Mouse (Mus musculus) MEL (cell line): Measurements from ENCODE around the gene Rnps1. TPM values are rescaled to one million over a fixed set of nuclear protein-coding genes. Genes with fewer than 3 reads are reported as not detected.

ENCODE experiments used
- DNase-seq: peaks from one replicate; pipeline ENCODE4 v3.0.0; 2011; ENCODE audit warnings: low read depth, low spot score
- H3K27ac ChIP-seq: 2 replicates; pipeline ENCODE4 v1.5.1; 2012; ENCODE audit warnings: low read depth, mild to moderate bottlenecking, control low read depth, low read length, moderate library complexity; ENCODE audit not compliant: control insufficient read depth
- H3K27me3 ChIP-seq, 2 experiments: fragments of 150-350 bp in 1 of 2; sonication (generic) in 1 of 2; 2 replicates each; pipeline ENCODE4 v1.6.1; 2012; ENCODE audit warnings: low read length in 2 of 2, mild to moderate bottlenecking in 2 of 2, improper control_type of control experiment in 1 of 2, moderate library complexity in 1 of 2; ENCODE audit not compliant: insufficient read depth in 2 of 2, control insufficient read depth in 1 of 2
- H3K36me3 ChIP-seq, 2 experiments: 2 replicates each; pipeline ENCODE4 v1.6.1; 2012 to 2014; ENCODE audit warnings: low read length in 2 of 2, improper control_type of control experiment in 1 of 2, inconsistent platforms in 1 of 2, mild to moderate bottlenecking in 1 of 2; ENCODE audit not compliant: insufficient read depth in 2 of 2, control insufficient read depth in 1 of 2
- H3K4me1 ChIP-seq, 2 experiments: fragments of 150-350 bp in 1 of 2; sonication (generic) in 1 of 2; 2 replicates each; pipeline ENCODE4 v1.6.1; 2012; ENCODE audit warnings: low read length in 2 of 2, improper control_type of control experiment in 1 of 2, mild to moderate bottlenecking in 1 of 2; ENCODE audit not compliant: insufficient read depth in 2 of 2, control insufficient read depth in 1 of 2
- H3K4me3 ChIP-seq, 2 experiments: fragments of 150-350 bp in 1 of 2; sonication (generic) in 1 of 2; 2 replicates each; pipeline ENCODE4 v1.5.1; 2012; ENCODE audit warnings: low read depth in 2 of 2, low read length in 2 of 2, mild to moderate bottlenecking in 2 of 2, moderate library complexity in 2 of 2, control low read depth in 1 of 2, improper control_type of control experiment in 1 of 2; ENCODE audit not compliant: control insufficient read depth in 1 of 2, insufficient read depth in 1 of 2
- H3K79me2 ChIP-seq: 2 replicates; pipeline ENCODE4 v1.6.1; 2012; ENCODE audit warnings: mild to moderate bottlenecking, low read length, moderate library complexity; ENCODE audit not compliant: control insufficient read depth, poor library complexity, insufficient read depth
- H3K9ac ChIP-seq: 2 replicates; pipeline ENCODE4 v1.6.1; 2012; ENCODE audit warnings: low read depth, mild to moderate bottlenecking, control low read depth, low read length, moderate library complexity; ENCODE audit not compliant: control insufficient read depth, poor library complexity, severe bottlenecking
- H3K9me3 ChIP-seq: fragments of 150-350 bp; sonication (generic); replicated peaks from 2 replicates; pipeline ENCODE4 v1.6.1; 2012; ENCODE audit warnings: mild to moderate bottlenecking, low read length, improper control_type of control experiment, moderate library complexity; ENCODE audit not compliant: insufficient read depth
- BHLHE40 ChIP-seq: IDR thresholded peaks from 2 replicates; pipeline ENCODE4 v1.6.1; 2012; ENCODE audit warnings: low read depth, mild to moderate bottlenecking, inconsistent platforms, low read length, improper control_type of control experiment, borderline replicate concordance
- CHD1 ChIP-seq: IDR thresholded peaks from 2 replicates; pipeline ENCODE4 v1.6.1; 2012; ENCODE audit warnings: low read depth, mild to moderate bottlenecking, inconsistent platforms, low read length, improper control_type of control experiment
- CHD2 ChIP-seq: IDR thresholded peaks from 2 replicates; pipeline ENCODE4 v1.6.1; 2011; ENCODE audit warnings: low read length, improper control_type of control experiment
- ELF1 ChIP-seq: IDR thresholded peaks from 2 replicates; pipeline ENCODE4 v1.6.1; 2014; ENCODE audit warnings: low read depth, mild to moderate bottlenecking, inconsistent platforms, low read length, improper control_type of control experiment, moderate library complexity
- EP300 ChIP-seq, 2 experiments: IDR thresholded peaks; 2 replicates each; pipeline ENCODE4 v1.6.1; 2011; ENCODE audit warnings: improper control_type of control experiment in 2 of 2, low read length in 2 of 2, low read depth in 1 of 2, mild to moderate bottlenecking in 1 of 2
- ETS1 ChIP-seq: IDR thresholded peaks from 2 replicates; pipeline ENCODE4 v1.6.1; 2012; ENCODE audit warnings: low read depth, mild to moderate bottlenecking, inconsistent platforms, low read length, improper control_type of control experiment, moderate library complexity
- KAT2A ChIP-seq: conservative IDR thresholded peaks from 2 replicates; pipeline ENCODE4 v1.6.1; 2012; ENCODE audit warnings: low read depth, low read length, improper control_type of control experiment, inconsistent platforms
- MAFK ChIP-seq: IDR thresholded peaks from 2 replicates; pipeline ENCODE4 v1.6.1; 2011; ENCODE audit warnings: low read depth, mild to moderate bottlenecking, low read length, improper control_type of control experiment, borderline replicate concordance
- MAZ ChIP-seq: IDR thresholded peaks from 2 replicates; pipeline ENCODE4 v1.6.1; 2012; ENCODE audit warnings: low read depth, mild to moderate bottlenecking, inconsistent platforms, low read length, improper control_type of control experiment
- MYC ChIP-seq: IDR thresholded peaks from 2 replicates; pipeline ENCODE4 v1.6.1; 2011; ENCODE audit warnings: low read depth, mild to moderate bottlenecking, low read length, improper control_type of control experiment, moderate library complexity
- POLR2A ChIP-seq, 2 experiments: IDR thresholded peaks; 2 replicates each; pipeline ENCODE4 v1.6.1; 2011 to 2012; ENCODE audit warnings: low read length in 2 of 2, mild to moderate bottlenecking in 2 of 2, control low read depth in 1 of 2, improper control_type of control experiment in 1 of 2, low read depth in 1 of 2, moderate library complexity in 1 of 2; ENCODE audit not compliant: control insufficient read depth in 1 of 2, insufficient read depth in 1 of 2, poor library complexity in 1 of 2
- POLR2AphosphoS2 ChIP-seq: IDR thresholded peaks from 2 replicates; pipeline ENCODE4 v1.6.1; 2011; ENCODE audit warnings: low read length, improper control_type of control experiment
- RAD21 ChIP-seq: IDR thresholded peaks from 2 replicates; pipeline ENCODE4 v1.6.1; 2011; ENCODE audit warnings: mild to moderate bottlenecking, low read depth, low read length, improper control_type of control experiment
- RCOR1 ChIP-seq: IDR thresholded peaks from 2 replicates; pipeline ENCODE4 v1.6.1; 2012; ENCODE audit warnings: low read depth, mild to moderate bottlenecking, inconsistent platforms, low read length, improper control_type of control experiment
- SIN3A ChIP-seq: IDR thresholded peaks from 2 replicates; pipeline ENCODE4 v1.6.1; 2012; ENCODE audit warnings: low read length, improper control_type of control experiment, inconsistent platforms
- SMC3 ChIP-seq: IDR thresholded peaks from 2 replicates; pipeline ENCODE4 v1.6.1; 2011; ENCODE audit warnings: low read depth, low read length, improper control_type of control experiment
- TCF12 ChIP-seq: IDR thresholded peaks from 2 replicates; pipeline ENCODE4 v1.6.1; 2014; ENCODE audit warnings: low read depth, mild to moderate bottlenecking, inconsistent platforms, low read length, improper control_type of control experiment, moderate library complexity
- UBTF ChIP-seq: IDR thresholded peaks from 2 replicates; pipeline ENCODE4 v1.6.1; 2012; ENCODE audit warnings: low read depth, mild to moderate bottlenecking, inconsistent platforms, low read length, improper control_type of control experiment, moderate library complexity, borderline replicate concordance; ENCODE audit not compliant: insufficient read depth
- USF1 ChIP-seq: IDR thresholded peaks from 2 replicates; pipeline ENCODE4 v1.6.1; 2014; ENCODE audit warnings: low read depth, mild to moderate bottlenecking, inconsistent platforms, low read length, improper control_type of control experiment, moderate library complexity
- ZKSCAN1 ChIP-seq: IDR thresholded peaks from 2 replicates; pipeline ENCODE4 v1.6.1; 2012; ENCODE audit warnings: low read depth, mild to moderate bottlenecking, inconsistent platforms, low read length, improper control_type of control experiment, moderate library complexity
- ZNF384 ChIP-seq: IDR thresholded peaks from 2 replicates; pipeline ENCODE4 v1.6.1; 2012; ENCODE audit warnings: low read depth, mild to moderate bottlenecking, inconsistent platforms, low read length, improper control_type of control experiment
- polyA plus RNA-seq, 2 experiments: library from polyadenylated mRNA; stranded (reverse) in 1 of 2; unstranded in 1 of 2; fragments of >175 nt in 1 of 2; fragments of >200 nt in 1 of 2; gene quantifications; 2 replicates each; pipeline versions ENCODE4 v1.2.1 to v1.2.4; 2012; ENCODE audit warnings: low replicate concordance in 2 of 2, low read depth in 1 of 2; ENCODE audit not compliant: insufficient read length in 2 of 2, insufficient read depth in 1 of 2, missing spikeins in 1 of 2
- total RNA-seq: library from RNA; depleted of rRNA; stranded (reverse); fragments of 300-350 nt; gene quantifications from 2 replicates; pipeline ENCODE4 v1.2.3, GENCODE M21; 2012

The Rnps1 gene
- total and polyA plus RNA-seq, 3 experiments, result 156 to 282 TPM; not detected in 1

DNA sequence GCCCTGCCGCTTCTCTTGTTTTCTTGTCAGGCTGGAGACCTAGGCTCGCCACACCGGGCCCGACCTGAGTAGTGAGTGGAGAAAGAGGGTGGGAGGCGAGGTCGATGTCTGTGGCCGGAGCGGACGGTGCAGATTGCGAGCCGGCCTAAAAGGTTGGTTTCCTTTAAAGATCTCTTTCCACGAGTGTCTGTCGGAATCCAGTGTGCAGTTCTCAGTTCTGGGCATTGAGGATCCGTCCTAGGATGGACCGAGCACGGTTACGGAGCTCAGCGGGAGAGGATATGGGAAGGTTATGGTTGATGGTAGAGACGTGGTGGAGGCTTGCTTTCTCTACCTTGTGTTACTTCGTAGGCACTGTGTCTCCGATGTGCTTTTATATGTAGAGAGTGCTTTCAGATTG is 646 bp downstream of the Rnps1 start:
- H3K4me1 ChIP-seq, result peaks cover 3 to 25% of the 10 kb centered on the region in 2 experiments
- no peaks in the 10 kb centered on the region for H3K27me3 ChIP-seq
- peak overlapping the region; percentile 74 for H3K27ac ChIP-seq
- H3K9ac ChIP-seq, result peak overlapping the region; percentile 91
- peaks cover 24 to 36% of the 10 kb centered on the region in 2 experiments for H3K36me3 ChIP-seq
- peak overlapping the region; percentile 74 to 77 for H3K4me3 ChIP-seq
- H3K9me3 ChIP-seq, result no peaks in the 10 kb centered on the region
- peaks cover 46% of the 10 kb centered on the region for H3K79me2 ChIP-seq
- no peak for TF ChIP-seq EP300 (IDR thresholded peaks at IDR 0.05; ENCODE audit: low read depth in 1 of 2, low read length in 2 of 2)
- peak; percentile 10; the same call in 1 of the 2 replicates for TF ChIP-seq MYC
- no peak for TF ChIP-seq TCF12
- TF ChIP-seq CHD2, result no peak
- TF ChIP-seq BHLHE40, result no peak
- no peak for TF ChIP-seq MAFK
- no peak for TF ChIP-seq ZNF384
- TF ChIP-seq KAT2A, result no peak
- TF ChIP-seq POLR2A (IDR thresholded peaks at IDR 0.05; ENCODE audit: control insufficient read depth in 1 of 2, insufficient read depth in 1 of 2, low read depth in 1 of 2, low read length in 2 of 2, poor library complexity in 1 of 2), result 0 out of 4 replicates have a peak, but pooled peaks of 1 of the 2 experiments have one; percentile 29
- no peak for DNase-seq

DNA sequence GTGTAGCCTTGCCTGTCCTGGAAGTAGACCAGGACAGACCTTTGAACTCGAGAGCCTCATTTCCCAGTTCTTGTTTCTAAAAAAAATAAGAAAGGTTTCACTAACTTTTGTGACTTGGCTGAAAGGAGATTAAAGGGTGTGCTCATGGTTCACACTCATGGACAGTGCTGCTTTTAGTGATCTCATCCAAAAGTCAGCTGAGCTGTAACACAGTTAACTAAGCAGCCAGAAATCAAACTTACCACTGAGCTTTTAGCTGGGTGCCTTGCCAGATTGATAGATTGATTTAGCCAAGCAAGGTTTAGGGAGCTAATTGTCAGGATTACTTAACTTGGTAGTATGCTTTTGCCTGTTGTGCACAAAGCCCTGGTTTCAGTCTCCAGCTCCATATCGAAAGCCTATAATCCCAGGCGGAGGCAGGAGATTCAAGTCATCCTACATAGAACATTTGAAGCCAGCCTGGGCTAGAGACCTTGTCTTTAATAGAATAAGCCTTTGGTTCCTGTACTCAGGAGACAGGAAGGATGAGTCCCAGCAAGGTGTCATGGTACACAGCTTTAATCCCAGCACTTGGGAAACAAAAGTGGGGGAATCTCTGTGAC is 1.8 kb downstream of the Rnps1 start:
- Histone ChIP-seq H3K9ac (peak overlapping the region; percentile 91), H3K4me3 (peak overlapping the region; percentile 74 to 77), H3K36me3 (peaks cover 29 to 36% of the 10 kb centered on the region in 2 experiments), H3K27ac (no peak overlapping the region; the same call in 1 of the 2 replicates), H3K4me1 (peaks cover 3 to 25% of the 10 kb centered on the region in 2 experiments), H3K79me2 (peaks cover 48% of the 10 kb centered on the region), H3K27me3 (no peaks in the 10 kb centered on the region), H3K9me3 (no peaks in the 10 kb centered on the region)
- no peak for DNase-seq
- no peak for TF ChIP-seq CHD2

DNA sequence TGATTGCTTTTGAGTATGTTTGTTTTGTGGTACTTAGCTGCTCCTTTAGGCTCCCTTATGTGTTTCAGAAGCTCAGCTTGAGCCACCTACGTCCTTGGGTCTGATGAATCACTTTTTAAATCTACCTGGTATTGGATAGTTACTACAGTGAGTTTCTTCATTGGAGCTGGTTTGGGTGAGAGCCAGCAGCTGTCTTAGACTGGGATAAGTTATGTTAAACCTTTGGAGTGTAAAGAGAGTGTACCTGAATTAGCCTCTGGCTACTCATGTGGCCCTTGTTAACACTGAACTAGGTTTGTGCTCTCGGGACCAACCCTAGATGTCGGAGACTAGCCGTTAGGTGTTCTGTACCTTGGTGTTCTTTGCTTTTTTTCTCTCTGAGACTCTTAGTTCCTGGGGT is 8.7 kb downstream of the Rnps1 start:
- Histone ChIP-seq H3K4me1 (peaks cover 0 to 2% of the 10 kb centered on the region in 2 experiments; a peak in 2 of 4 replicates), H3K27me3 (no peaks in the 10 kb centered on the region)

More for the DNA sequence above, 8.7 kb downstream of the Rnps1 start:
- Histone ChIP-seq H3K4me3 (no peak overlapping the region), H3K9me3 (no peaks in the 10 kb centered on the region)
- TF ChIP-seq ELF1 (no peak), RAD21 (no peak), ZKSCAN1 (no peak), POLR2AphosphoS2 (no peak), SIN3A (no peak), UBTF (no peak), ETS1 (no peak), USF1 (no peak), RCOR1 (no peak), BHLHE40 (no peak), CHD1 (no peak), KAT2A (no peak), MAZ (no peak), SMC3 (no peak)
- TF ChIP-seq, all 39 proteins: peak for 0
- Histone ChIP-seq H3K27ac (no peak overlapping the region), H3K36me3 (peaks cover 9 to 38% of the 10 kb centered on the region in 2 experiments), H3K9ac (no peak overlapping the region), H3K79me2 (peaks cover 22% of the 10 kb centered on the region)
- DNase-seq, result no peak
